ENCODE assay signal across 8 mouse cellular contexts in the genomic region with DNA sequence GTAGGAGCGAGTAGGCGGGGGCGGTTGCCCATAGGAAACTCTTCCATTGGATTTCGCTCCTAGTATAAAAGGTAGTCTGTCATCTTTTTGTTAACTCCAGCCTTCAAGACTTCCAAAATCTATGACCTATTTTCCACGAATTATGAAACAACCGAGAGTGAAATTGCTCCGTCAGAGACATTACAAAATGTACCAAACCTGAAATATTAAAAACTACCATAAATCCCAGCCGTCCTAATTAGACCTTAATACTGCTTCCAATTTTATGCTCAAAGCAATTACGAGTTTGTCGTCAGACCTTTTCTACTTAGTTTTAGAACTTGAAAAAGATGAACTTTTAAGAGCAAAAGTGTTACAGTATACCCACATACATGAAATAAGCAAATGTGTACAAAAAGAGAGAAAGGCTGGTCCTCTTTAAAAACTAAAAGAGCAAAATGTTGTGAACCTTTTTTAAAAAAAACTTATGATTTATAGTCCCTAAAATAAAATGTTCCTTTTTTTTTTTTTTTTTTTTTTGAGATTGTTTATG. TPM values are rescaled to one million over a fixed set of nuclear protein-coding genes. Genes with fewer than 3 reads are reported as not detected.
DNase-seq lines count a peak whose midpoint lies in the region; ATAC-seq and TF ChIP-seq lines count a peak whose summit lies in the region.

No protein-coding gene starts in this region.

- H3K79me3 ChIP-seq in C2C12 (ENCODE audit: low read depth) = no peaks in the 10 kb centered on the region

- TF ChIP-seq CTCF in gastrocnemius, adult 2 months (IDR thresholded peaks at IDR 0.05) = no peak
- no peak for TF ChIP-seq CTCF in C2C12 (IDR thresholded peaks at IDR 0.05; ENCODE audit: control insufficient read depth, insufficient read depth, insufficient read length)
- TF ChIP-seq CTCF in liver, embryonic 14.5 days (IDR thresholded peaks at IDR 0.05; ENCODE audit: low read depth) = no peak

- peak overlapping the region; percentile 100 for H3K4me2 ChIP-seq in liver, embryonic 14.5 days (ENCODE audit: low read depth)

- WGBS in hindbrain, embryonic 10.5 days = 15% methylated on average over 10 of the region's 10 CpGs
- 5% methylated on average over 10 of the region's 10 CpGs for WGBS in liver, embryonic 14.5 days (ENCODE audit: insufficient replicate concordance)

- ATAC-seq in liver, embryonic 14.5 days (ENCODE audit: insufficient read depth) = no peak

- H3K4me3 ChIP-seq in gastrocnemius, adult 2 months = peak overlapping the region; percentile 91
- H3K4me3 ChIP-seq in C2C12 (ENCODE audit: insufficient read depth, poor library complexity, severe bottlenecking) = peak overlapping the region; percentile 6
- H3K4me3 ChIP-seq in hindbrain, embryonic 10.5 days = peak overlapping the region; percentile 98
- peak overlapping the region in 1 of 2 experiments; percentile 80; a peak in 2 of 4 replicates for H3K4me3 ChIP-seq in liver, embryonic 14.5 days (ENCODE audit: insufficient read depth in 1 of 2, low read depth in 2 of 2, low read length in 2 of 2)

- H3K79me2 ChIP-seq in C2C12 (ENCODE audit: control insufficient read depth, insufficient read depth) = no peaks in the 10 kb centered on the region

- DNase-seq in gastrocnemius, adult 2 months = no peak
- no peak for DNase-seq in gastrocnemius, postnatal 36 days
- DNase-seq in hindbrain, embryonic 10.5 days (ENCODE audit: low spot score) = no peak
- no peak for DNase-seq in liver, embryonic 14.5 days (ENCODE audit: low read depth in 3 of 3, low spot score in 3 of 3)
- no peak for DNase-seq in thymus, postnatal 0 days (ENCODE audit: low spot score)
- DNase-seq in adrenal gland, postnatal 4 days (ENCODE audit: low spot score in 2 of 2) = no peak
- no peak for DNase-seq in B cell, adult 2 months

- TF ChIP-seq EP300 in liver, embryonic 14.5 days (IDR thresholded peaks at IDR 0.05; ENCODE audit: low read depth) = no peak

- H3K27ac ChIP-seq in gastrocnemius, adult 2 months = no peak overlapping the region
- H3K27ac ChIP-seq in hindbrain, embryonic 10.5 days = peak overlapping the region; percentile 96; the same call in 1 of the 2 replicates
- no peak overlapping the region for H3K27ac ChIP-seq in liver, embryonic 14.5 days

- no peaks in the 10 kb centered on the region for H3K27me3 ChIP-seq in C2C12 (ENCODE audit: control insufficient read depth, insufficient read depth, insufficient read length)
- no peaks in the 10 kb centered on the region for H3K27me3 ChIP-seq in hindbrain, embryonic 10.5 days (ENCODE audit: insufficient read depth, poor library complexity, severe bottlenecking)
- no peaks in the 10 kb centered on the region for H3K27me3 ChIP-seq in liver, embryonic 14.5 days (ENCODE audit: control insufficient read depth, insufficient read depth, low read length)

- peaks cover 13% of the 10 kb centered on the region for H3K36me3 ChIP-seq in C2C12 (ENCODE audit: control insufficient read depth, insufficient read depth)
- peaks cover 21% of the 10 kb centered on the region for H3K36me3 ChIP-seq in hindbrain, embryonic 10.5 days
- peaks cover 2% of the 10 kb centered on the region; the same call in 1 of the 2 replicates for H3K36me3 ChIP-seq in liver, embryonic 14.5 days (replicated peaks; ENCODE audit: control insufficient read depth, insufficient read depth, low read depth)

- H3ac ChIP-seq in C2C12 (ENCODE audit: control insufficient read depth, insufficient read length, low read depth) = no peak overlapping the region

- H3K9me3 ChIP-seq in hindbrain, embryonic 10.5 days = no peaks in the 10 kb centered on the region
- H3K9me3 ChIP-seq in liver, embryonic 14.5 days (ENCODE audit: control insufficient read depth, low read length) = no peaks in the 10 kb centered on the region

- H3K4me1 ChIP-seq in hindbrain, embryonic 10.5 days (replicated peaks) = peaks cover 25% of the 10 kb centered on the region
- H3K4me1 ChIP-seq in liver, embryonic 14.5 days (replicated peaks; ENCODE audit: control insufficient read depth in 2 of 2, insufficient read depth in 2 of 2, low read length in 1 of 2) = peaks cover 2 to 9% of the 10 kb centered on the region in 2 experiments; a peak in 2 of 4 replicates

- H3K9ac ChIP-seq in liver, embryonic 14.5 days (replicated peaks) = no peak overlapping the region

- intact Hi-C loops in gastrocnemius, adult 2 months (cut with DNase I) = loop anchor here (5.0 kb wide), 2 partner anchors 33 to 63 kb away; no protein-coding TSS in a partner anchor
- intact Hi-C loops in gastrocnemius, postnatal 36 days (cut with DNase I) = no loop called here

TF ChIP-seq in C2C12, 6 proteins besides CTCF, POLR2A, EP300 and RAD21:
- TF ChIP-seq USF1 (IDR thresholded peaks at IDR 0.05; ENCODE audit: low read depth) = no peak
- TF ChIP-seq MAX (IDR thresholded peaks at IDR 0.05) = peak; percentile 99

RNA-seq across cellular contexts. Expression of a gene that starts 0.5 kb away (rescaled TPM):
- total RNA-seq in gastrocnemius, adult 2 months (2021) = 1 to 10 TPM; 8.2 to 9.7 TPM
- total RNA-seq in gastrocnemius, postnatal 36 days (2021) = 10 to 100 TPM in 1 of 2 experiments, 1 to 10 TPM in 1; 7.8 to 14.2 TPM
- 2.0 TPM for polyA plus RNA-seq in C2C12 (2012; fragmentation: generic; extraction: Trizol)
- polyA plus RNA-seq in hindbrain, embryonic 10.5 days (2016; fragmentation: Nextera tagmentation; extraction: Ambion mirVana) = 23.4 and 23.8 TPM in 2 replicates
- 2.0 and 2.3 TPM in 2 replicates for polyA plus RNA-seq in liver, embryonic 14.5 days (2012; rRNA removed)
- polyA plus RNA-seq in liver, embryonic 14.5 days (2014; fragmentation: Nextera tagmentation; extraction: Ambion mirVana) = 3.4 and 5.9 TPM in 2 replicates
- 12.2 and 18.7 TPM in 2 replicates for polyA plus RNA-seq in thymus, postnatal 0 days (2015; fragmentation: Nextera tagmentation; extraction: Ambion mirVana)
- total RNA-seq in adrenal gland, postnatal 4 days (2021) = 10 to 100 TPM; 45.0 to 45.6 TPM

RNA-seq across cellular contexts. Expression of a gene that starts 42.4 kb away (rescaled TPM):
- 10 to 100 TPM; 26.4 to 33.1 TPM for total RNA-seq in gastrocnemius, adult 2 months (2021)
- 10 to 100 TPM; 20.6 to 24.5 TPM for total RNA-seq in gastrocnemius, postnatal 36 days (2021)
- polyA plus RNA-seq in C2C12 (2012; fragmentation: generic; extraction: Trizol) = 18.0 TPM
- polyA plus RNA-seq in hindbrain, embryonic 10.5 days (2016; fragmentation: Nextera tagmentation; extraction: Ambion mirVana) = 62.8 and 73.0 TPM in 2 replicates
- polyA plus RNA-seq in liver, embryonic 14.5 days (2012; rRNA removed) = 7.1 and 8.7 TPM in 2 replicates
- 19.7 and 22.7 TPM in 2 replicates for polyA plus RNA-seq in liver, embryonic 14.5 days (2014; fragmentation: Nextera tagmentation; extraction: Ambion mirVana)
- 68.4 and 75.8 TPM in 2 replicates for polyA plus RNA-seq in thymus, postnatal 0 days (2015; fragmentation: Nextera tagmentation; extraction: Ambion mirVana)
- 10 to 100 TPM; 60.9 to 62.4 TPM for total RNA-seq in adrenal gland, postnatal 4 days (2021)

RNA-seq across cellular contexts. Expression of a gene that starts 52.2 kb away (rescaled TPM):
- 10 to 100 TPM; 14.2 to 17.1 TPM for total RNA-seq in gastrocnemius, adult 2 months (2021)
- total RNA-seq in gastrocnemius, postnatal 36 days (2021) = 10 to 100 TPM; 12.7 to 15.0 TPM
- polyA plus RNA-seq in C2C12 (2012; fragmentation: generic; extraction: Trizol) = 8.7 TPM
- polyA plus RNA-seq in hindbrain, embryonic 10.5 days (2016; fragmentation: Nextera tagmentation; extraction: Ambion mirVana) = 10.2 and 12.6 TPM in 2 replicates
- 8.2 and 9.8 TPM in 2 replicates for polyA plus RNA-seq in liver, embryonic 14.5 days (2012; rRNA removed)
- polyA plus RNA-seq in liver, embryonic 14.5 days (2014; fragmentation: Nextera tagmentation; extraction: Ambion mirVana) = 4.7 and 5.5 TPM in 2 replicates
- polyA plus RNA-seq in thymus, postnatal 0 days (2015; fragmentation: Nextera tagmentation; extraction: Ambion mirVana) = 9.0 and 12.2 TPM in 2 replicates
- total RNA-seq in adrenal gland, postnatal 4 days (2021) = 10 to 100 TPM; 50.8 to 53.8 TPM
